Mouse (Mus musculus) adrenal gland (tissue): ENCODE results near the gene Klk1b16.
"Not testable (repeated sequence)": the region's sequence is repeated elsewhere in the genome, so short reads cannot be mapped to it uniquely, and the experiment has no call there.

ENCODE experiments used
- intact Hi-C: fragments of 180-260 bp; cut with DNase I; formaldehyde crosslinking; loops from one replicate; pipeline ENCODE4 v1.15.1; 2025
- long read RNA-seq, 2 experiments: library from polyadenylated mRNA; unstranded; transcript quantifications; one replicate each; pipeline ENCODE4 v2.0.0; 2020; ENCODE audit warnings: borderline replicate concordance in 1 of 2; ENCODE audit not compliant: insufficient replicate concordance in 1 of 2

Klk1b16 gene
- long read RNA-seq, experiment 1 = 0 reads
- long read RNA-seq, experiment 2 = 0 reads

DNA sequence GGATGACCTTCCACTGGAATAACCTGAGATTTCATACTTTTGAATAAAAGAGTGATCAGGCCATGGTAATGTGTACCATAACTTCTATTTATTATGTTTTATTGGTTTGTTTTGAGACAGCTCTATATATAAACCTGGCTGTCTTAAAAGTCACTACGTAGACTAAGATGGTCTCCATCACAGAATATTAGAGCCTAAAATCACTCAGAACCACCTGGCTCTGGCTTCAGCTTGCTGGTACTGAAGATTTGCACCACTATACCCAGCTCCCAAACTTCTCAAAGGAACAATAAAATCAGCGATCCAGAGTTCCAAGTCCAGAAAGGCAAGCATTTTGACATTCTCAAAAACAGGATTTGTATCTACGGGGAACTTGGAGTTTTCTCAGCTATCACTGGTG lies at the start of gene Klk1b16:
TSS of gene Klk1b16 (plus strand) at position 301 of the 400 bp plus-strand sequence.
- intact Hi-C loops = no loop called here

DNA sequence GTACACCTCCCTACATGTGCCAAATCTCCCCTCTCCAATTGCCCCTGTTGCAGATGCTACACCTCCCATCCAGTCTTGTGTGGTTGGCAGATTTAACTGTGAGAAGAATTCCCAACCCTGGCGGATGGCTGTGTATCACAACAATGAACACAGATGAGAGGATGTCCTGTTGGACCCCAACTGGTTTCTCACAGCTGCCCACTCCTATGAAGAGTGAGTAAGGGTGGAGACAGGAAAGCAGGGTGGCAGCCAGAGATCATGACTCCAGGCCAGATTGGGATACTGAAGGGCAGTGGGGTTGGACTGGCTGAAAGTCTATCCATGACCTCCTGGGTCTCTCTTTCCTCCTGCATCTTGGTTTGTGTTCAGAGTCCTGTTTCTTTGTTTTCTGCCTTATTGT lies 40.5 kb upstream of the Klk1b16 start:
- intact Hi-C loops = no loop called here

DNA sequence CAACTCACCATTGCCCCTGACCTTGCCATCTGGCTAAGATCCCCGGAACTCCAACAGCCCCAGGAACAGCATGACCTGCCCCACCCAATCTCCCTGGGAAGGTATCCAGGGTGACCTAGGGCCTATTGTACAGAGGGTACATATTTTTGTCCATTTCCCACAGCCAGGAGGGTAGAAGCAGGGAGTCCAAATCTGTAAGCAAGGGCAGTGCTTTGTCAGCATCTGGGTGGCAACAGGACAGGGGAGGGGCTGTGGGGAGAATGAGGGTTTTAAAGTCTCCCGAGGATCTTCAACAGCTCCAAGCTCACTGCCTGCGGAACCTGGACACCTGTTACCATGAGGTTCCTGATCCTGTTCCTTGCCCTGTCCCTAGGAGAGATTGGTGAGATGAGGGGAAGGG lies 34.5 kb upstream of the Klk1b16 start, which contains the start of gene Klk1b21:
TSS of gene Klk1b21 (plus strand) at position 301 of the 400 bp plus-strand sequence.
- intact Hi-C loops = not testable (repeated sequence)

DNA sequence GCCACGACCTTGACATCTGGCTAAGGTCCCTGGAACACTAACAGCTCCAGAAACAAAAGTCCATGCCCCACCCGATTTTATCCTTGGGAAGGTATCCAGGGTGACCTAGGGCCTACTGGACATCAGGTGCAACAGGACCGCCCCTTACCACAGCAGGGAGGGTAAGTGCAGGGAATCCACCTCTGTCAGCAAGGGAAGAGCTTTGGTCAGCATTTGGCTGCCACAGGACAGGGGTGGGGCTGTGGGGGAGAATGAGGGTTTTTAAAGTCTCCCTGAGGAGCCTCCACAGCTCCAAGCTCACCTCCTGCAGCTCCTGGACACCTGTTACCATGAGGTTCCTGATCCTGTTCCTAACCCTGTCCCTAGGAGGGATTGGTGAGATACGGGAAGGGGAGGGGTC lies 24.2 kb upstream of the Klk1b16 start, which contains the start of gene Klk1b22:
TSS of gene Klk1b22 (plus strand) at position 301 of the 400 bp plus-strand sequence.
- intact Hi-C loops = no loop called here

DNA sequence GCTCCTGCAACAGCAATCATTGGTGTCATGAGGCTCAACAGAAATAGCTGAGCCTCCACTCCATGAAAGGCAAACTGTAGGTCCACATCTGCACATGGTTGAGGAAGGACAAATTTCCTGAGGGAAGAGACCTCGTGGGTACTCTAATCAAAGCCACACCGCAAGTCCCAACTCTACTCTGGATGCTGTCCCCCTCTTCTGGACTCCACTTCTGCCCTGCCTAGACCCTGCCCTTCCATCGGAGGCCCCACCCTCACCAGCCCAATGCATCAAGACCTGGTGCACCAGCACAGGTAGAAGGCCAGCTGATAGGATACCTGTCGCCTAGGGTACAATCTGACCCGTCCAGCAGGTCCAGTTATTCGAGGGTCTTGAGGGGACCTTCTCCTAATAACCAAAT lies 13.1 kb upstream of the Klk1b16 start:
- intact Hi-C loops = no loop called here

GRCm38 (mm10) chr7:44179299-44180045 lies 42.9 kb downstream of the Klk1b16 start:
- intact Hi-C loops = no loop called here

DNA sequence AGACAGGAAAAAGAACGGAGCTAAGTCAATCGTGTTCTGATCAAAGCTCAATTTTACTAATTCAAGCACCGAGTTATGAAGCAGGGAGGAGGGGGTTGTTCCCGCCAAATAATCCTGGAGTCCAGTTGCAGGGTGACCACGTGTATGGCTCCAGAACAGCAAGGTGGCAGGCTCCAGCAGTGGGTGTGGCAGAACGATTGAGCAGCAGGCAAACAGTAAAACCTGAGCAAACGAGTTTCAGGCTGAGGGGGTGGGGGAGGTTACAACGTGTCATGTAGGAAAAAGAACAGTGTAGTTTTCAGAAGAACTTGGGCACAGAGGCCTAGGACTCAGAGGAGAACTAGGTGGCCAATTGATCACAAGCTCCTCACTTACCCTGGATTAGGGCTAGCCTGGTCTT lies 49.9 kb downstream of the Klk1b16 start:
- intact Hi-C loops = not testable (repeated sequence)

GRCm38 (mm10) chr7:44187936-44188335 lies 51.4 kb downstream of the Klk1b16 start, which contains the start of gene Klk1b24:
Klk1b24 (plus strand) TSS chr7:44188236.
- intact Hi-C loops = not testable (repeated sequence)
